Mouse (Mus musculus) liver, embryonic 16.5 days (tissue): ENCODE measurements around the gene Myo9b. TPM values are rescaled to one million over a fixed set of nuclear protein-coding genes. Genes with fewer than 3 reads are reported as not detected.
A peak's percentile ranks its signal among the peaks of the same experiment; 100 is the strongest.

ENCODE experiments used
- ATAC-seq: fragments of 200-750 bp; cut with Nextera tagmentation; 2 replicates; pipeline ENCODE4 v1.8.0; 2017; ENCODE audit warnings: low read depth, mild to moderate bottlenecking, moderate number of reproducible peaks, moderate library complexity
- H3K27ac ChIP-seq: fragments of 300-500 bp; sonication (generic); 2 replicates; pipeline ENCODE4 v1.5.1; 2014; ENCODE audit warnings: mild to moderate bottlenecking, low read length
- H3K27me3 ChIP-seq: fragments of 300-500 bp; sonication (generic); 2 replicates; pipeline ENCODE4 v1.6.1; 2014; ENCODE audit warnings: low read depth, low read length, mixed read lengths; ENCODE audit not compliant: control insufficient read depth, insufficient read depth
- H3K36me3 ChIP-seq: fragments of 300-500 bp; sonication (generic); 2 replicates; pipeline ENCODE4 v1.6.1; 2014; ENCODE audit warnings: mild to moderate bottlenecking; ENCODE audit not compliant: control insufficient read depth, insufficient read depth
- H3K4me1 ChIP-seq: fragments of 300-500 bp; sonication (generic); 2 replicates; pipeline ENCODE4 v1.6.1; 2014; ENCODE audit warnings: low read depth, low read length, mixed read lengths; ENCODE audit not compliant: control insufficient read depth
- H3K4me2 ChIP-seq: fragments of 300-500 bp; sonication (generic); 2 replicates; pipeline ENCODE4 v1.6.1; 2014; ENCODE audit warnings: low read depth, low read length, mixed read lengths
- H3K4me3 ChIP-seq: fragments of 300-500 bp; sonication (generic); 2 replicates; pipeline ENCODE4 v1.5.1; 2014; ENCODE audit warnings: low read depth, mild to moderate bottlenecking, low read length
- H3K9ac ChIP-seq: fragments of 300-500 bp; sonication (generic); 2 replicates; pipeline ENCODE4 v1.6.1; 2014; ENCODE audit warnings: low read depth, low read length
- H3K9me3 ChIP-seq: fragments of 300-500 bp; sonication (generic); replicated peaks from 2 replicates; pipeline ENCODE4 v1.6.1; 2016; ENCODE audit warnings: low read length; ENCODE audit not compliant: control insufficient read depth
- WGBS: fragments of 180-500 bp; shearing (Covaris S2); extraction: QIAGEN DNeasy Blood & Tissue Kit; methylation state at CpG from one replicate; pipeline ENCODE4 v1.1.7; 2014; ENCODE audit not compliant: insufficient replicate concordance; 5-methylcytosine and 5-hydroxymethylcytosine counted together
- polyA plus RNA-seq: library from polyadenylated mRNA; unstranded; fragments of >200 nt; fragmentation: Nextera tagmentation; extraction: Ambion mirVana; gene quantifications from 2 replicates; pipeline ENCODE4 v1.2.1, GENCODE M21; 2015

The Myo9b gene
- polyA plus RNA-seq, 1 experiment from 2014 or later = 7.8 TPM

GRCm38 (mm10) chr8:71381421-71381970, 109.0 kb downstream of the Myo9b start, which contains the start of gene Nr2f6:
TSS of gene Nr2f6 (minus strand) at chr8:71381960.
- Histone ChIP-seq H3K4me1 (peaks cover 16% of the 10 kb centered on the region), H3K4me2 (peak within 1 kb of the TSS; percentile 73), H3K9me3 (no peaks in the 10 kb centered on the region), H3K4me3 (peak within 1 kb of the TSS; percentile 70), H3K27me3 (peaks cover 53% of the 10 kb centered on the region), H3K27ac (peak within 1 kb of the TSS; percentile 85), H3K36me3 (no peaks in the 10 kb centered on the region; the same call in 1 of the 2 replicates), H3K9ac (peak within 1 kb of the TSS; percentile 70)
- ATAC-seq = peak; percentile 5; the same call in 1 of the 2 replicates
- under 1% methylated on average over 71 of the region's 89 CpGs for WGBS

DNA sequence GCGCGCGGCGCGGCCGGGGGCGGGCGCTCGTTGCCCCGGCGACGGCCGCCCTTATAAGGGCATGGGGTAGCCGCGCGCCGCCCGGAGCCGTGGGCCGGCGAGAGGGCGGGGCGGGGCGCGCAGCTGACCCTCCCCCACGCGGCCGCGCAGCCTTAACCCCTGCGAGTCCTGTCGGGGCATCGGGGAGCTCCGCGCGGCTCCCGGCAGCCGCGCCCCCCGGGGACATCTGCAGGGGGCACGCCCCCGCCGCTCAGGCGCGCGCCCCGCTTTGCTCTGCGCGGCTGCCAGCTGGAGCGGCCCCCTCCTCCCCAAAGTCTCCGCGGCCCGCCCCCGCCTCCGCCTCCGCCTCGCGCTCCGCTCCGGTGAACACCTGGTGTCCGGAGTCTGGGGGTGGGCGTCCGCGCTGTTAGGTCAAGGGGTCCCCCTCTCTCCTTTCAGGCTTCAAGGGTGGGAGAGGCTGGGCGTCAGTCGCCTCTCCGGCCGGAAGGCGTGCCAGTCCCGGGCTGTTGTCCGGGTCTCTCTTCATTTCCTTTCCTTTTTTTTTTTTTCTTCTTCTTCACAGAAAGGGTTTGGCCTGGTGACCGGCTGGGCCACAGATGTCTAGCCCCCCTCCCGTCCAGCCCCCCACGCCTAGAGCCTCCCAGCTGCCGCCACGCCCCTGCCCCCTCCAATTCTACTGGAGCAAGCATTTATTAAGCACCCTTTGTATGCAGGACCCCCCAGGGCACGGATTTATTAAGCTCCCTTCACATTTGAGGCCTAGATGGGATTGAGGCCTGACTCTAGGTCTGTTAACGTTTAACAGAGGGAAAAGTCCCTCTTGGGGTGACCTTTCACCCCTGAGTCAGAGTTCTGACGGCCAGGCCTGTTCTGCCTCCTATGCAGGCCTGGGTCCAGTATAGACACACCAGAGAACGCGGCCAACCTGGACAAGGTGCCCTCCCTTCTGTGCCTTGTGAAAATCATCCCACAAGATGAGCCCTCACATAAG, 109.8 kb downstream of the Myo9b start:
- Histone ChIP-seq H3K27me3 (peaks cover 46% of the 10 kb centered on the region), H3K4me1 (peaks cover 10% of the 10 kb centered on the region), H3K27ac (peak overlapping the region; percentile 85), H3K36me3 (no peaks in the 10 kb centered on the region; the same call in 1 of the 2 replicates), H3K4me2 (peak overlapping the region; percentile 73), H3K9me3 (no peaks in the 10 kb centered on the region), H3K4me3 (peak overlapping the region; percentile 70), H3K9ac (peak overlapping the region; percentile 47; the same call in 1 of the 2 replicates)
- WGBS = 8% methylated on average over 42 of the region's 80 CpGs
- ATAC-seq = peak; percentile 79

- H3K27ac ChIP-seq = peak overlapping the region; percentile 85
- H3K4me1 ChIP-seq = peaks cover 8% of the 10 kb centered on the region
- H3K27me3 ChIP-seq = peaks cover 41% of the 10 kb centered on the region
- no peaks in the 10 kb centered on the region for H3K36me3 ChIP-seq
- no peaks in the 10 kb centered on the region for H3K9me3 ChIP-seq
- no peak overlapping the region for H3K4me3 ChIP-seq
- no peak overlapping the region for H3K4me2 ChIP-seq
- no peak overlapping the region for H3K9ac ChIP-seq
- 49% methylated on average over 12 of the region's 12 CpGs for WGBS
- peak; percentile 9; the same call in 1 of the 2 replicates for ATAC-seq
Observed at GRCm38 (mm10) chr8:71383396-71383795, 110.9 kb downstream of the Myo9b start.

GRCm38 (mm10) chr8:71383860-71384259, 111.3 kb downstream of the Myo9b start:
- no peak for ATAC-seq
- Histone ChIP-seq H3K4me1 (peaks cover 7% of the 10 kb centered on the region), H3K36me3 (no peaks in the 10 kb centered on the region), H3K9me3 (no peaks in the 10 kb centered on the region), H3K27ac (peak overlapping the region; percentile 85), H3K4me2 (no peak overlapping the region), H3K4me3 (no peak overlapping the region), H3K9ac (no peak overlapping the region), H3K27me3 (peaks cover 40% of the 10 kb centered on the region)
- 49% methylated on average over 3 of the region's 3 CpGs for WGBS

GRCm38 (mm10) chr8:71385212-71385835, 112.8 kb downstream of the Myo9b start:
- WGBS = 65% methylated on average over 12 of the region's 12 CpGs
- peaks cover 26% of the 10 kb centered on the region for H3K27me3 ChIP-seq
- no peaks in the 10 kb centered on the region for H3K9me3 ChIP-seq
- no peaks in the 10 kb centered on the region for H3K36me3 ChIP-seq
- H3K4me1 ChIP-seq = peaks cover 7% of the 10 kb centered on the region
- no peak overlapping the region for H3K4me3 ChIP-seq
- H3K4me2 ChIP-seq = no peak overlapping the region
- H3K9ac ChIP-seq = no peak overlapping the region
- no peak overlapping the region for H3K27ac ChIP-seq
- no peak for ATAC-seq

DNA sequence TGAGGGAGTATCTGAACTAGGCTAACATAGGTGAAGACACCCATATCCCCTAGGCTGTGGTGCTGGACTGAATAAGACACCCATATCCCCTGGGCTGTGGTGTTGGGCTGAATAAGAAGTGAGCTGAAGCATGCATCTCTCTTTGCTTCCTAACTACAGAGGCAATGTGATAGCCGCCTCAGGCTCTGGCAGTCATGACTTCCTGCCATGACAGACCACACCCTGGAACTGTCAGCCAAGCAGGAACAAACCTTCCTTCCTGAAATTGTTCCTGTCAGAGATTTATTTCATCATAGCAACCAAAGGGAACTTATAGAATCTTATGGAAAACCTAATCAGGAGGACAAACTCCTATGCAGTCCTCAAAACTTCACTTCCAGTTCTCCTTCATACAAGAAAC, 115.8 kb downstream of the Myo9b start:
- no peak overlapping the region for H3K27ac ChIP-seq
- no peak overlapping the region for H3K4me2 ChIP-seq
- no peaks in the 10 kb centered on the region for H3K27me3 ChIP-seq
- H3K4me1 ChIP-seq = peaks cover 5% of the 10 kb centered on the region
- no peaks in the 10 kb centered on the region for H3K36me3 ChIP-seq
- H3K9me3 ChIP-seq = no peaks in the 10 kb centered on the region
- no peak overlapping the region for H3K4me3 ChIP-seq
- H3K9ac ChIP-seq = no peak overlapping the region
- WGBS = 12% methylated on average over 1 of the region's 1 CpGs
- no peak for ATAC-seq

DNA sequence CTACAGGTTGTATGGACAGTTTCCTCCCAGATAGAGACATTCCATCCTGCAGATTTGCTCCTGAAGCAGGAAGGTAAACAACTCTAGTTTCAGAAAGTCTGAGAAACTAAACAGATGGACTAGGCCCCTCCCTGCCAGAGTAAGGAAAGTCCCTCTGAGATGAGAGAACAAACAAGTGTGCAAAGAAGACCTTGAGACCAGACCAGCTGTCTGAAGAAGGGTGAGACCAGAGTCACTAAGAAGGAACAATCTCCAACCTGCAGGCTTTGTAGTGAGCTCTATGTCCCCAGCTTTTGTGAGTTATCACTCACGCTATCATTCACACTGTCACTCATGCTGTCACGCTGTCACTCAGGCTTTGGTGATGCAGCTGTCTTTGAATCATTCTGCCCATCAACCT, 119.2 kb downstream of the Myo9b start:
- H3K27me3 ChIP-seq = no peaks in the 10 kb centered on the region
- H3K36me3 ChIP-seq = no peaks in the 10 kb centered on the region
- 59% methylated on average over 2 of the region's 2 CpGs for WGBS
- no peaks in the 10 kb centered on the region for H3K9me3 ChIP-seq
- H3K9ac ChIP-seq = no peak overlapping the region
- H3K4me3 ChIP-seq = no peak overlapping the region
- ATAC-seq = no peak
- no peak overlapping the region for H3K4me2 ChIP-seq
- H3K4me1 ChIP-seq = peaks cover 8% of the 10 kb centered on the region
- H3K27ac ChIP-seq = no peak overlapping the region

GRCm38 (mm10) chr8:71392391-71392790, 119.9 kb downstream of the Myo9b start:
- Histone ChIP-seq H3K27ac (no peak overlapping the region), H3K9ac (no peak overlapping the region), H3K4me1 (peaks cover 10% of the 10 kb centered on the region), H3K4me2 (no peak overlapping the region), H3K36me3 (no peaks in the 10 kb centered on the region), H3K9me3 (no peaks in the 10 kb centered on the region), H3K4me3 (no peak overlapping the region), H3K27me3 (no peaks in the 10 kb centered on the region)
- WGBS = 59% methylated on average over 5 of the region's 5 CpGs
- no peak for ATAC-seq
